Mouse (Mus musculus): ENCODE results near the gene Cdcp1. TPM values are rescaled to one million over a fixed set of nuclear protein-coding genes. Genes with fewer than 3 reads are reported as not detected.

The Cdcp1 gene
- polyA plus RNA-seq, 1 experiment: 17.9 TPM

GRCm38 (mm10) chr9:123237739-123238138 lies 21.9 kb upstream of the Cdcp1 start:
- peaks cover 7% of the 10 kb centered on the region for H3K4me1 ChIP-seq (ENCODE audit: control insufficient read depth, insufficient read depth, low read length)
- peak; percentile 74 for DNase-seq
- no peaks in the 10 kb centered on the region for H3K27me3 ChIP-seq (replicated peaks; ENCODE audit: control insufficient read depth, insufficient read depth, low read length)
- no peak overlapping the region for H3K4me3 ChIP-seq (ENCODE audit: insufficient read depth, low read depth, low read length)
- H3K36me3 ChIP-seq (ENCODE audit: control insufficient read depth, insufficient read depth, low read length): no peaks in the 10 kb centered on the region
- TF ChIP-seq POLR2A (IDR thresholded peaks at IDR 0.05; ENCODE audit: low read depth, low read length) (no peak), CTCF (conservative IDR thresholded peaks at IDR 0.05; ENCODE audit: insufficient read depth, insufficient read length, low read depth, low read length) (no peak)
- peak overlapping the region; percentile 73 for H3K27ac ChIP-seq (ENCODE audit: insufficient read depth, low read depth, low read length)
- WGBS: 27% methylated on average over 2 of the region's 2 CpGs

DNA sequence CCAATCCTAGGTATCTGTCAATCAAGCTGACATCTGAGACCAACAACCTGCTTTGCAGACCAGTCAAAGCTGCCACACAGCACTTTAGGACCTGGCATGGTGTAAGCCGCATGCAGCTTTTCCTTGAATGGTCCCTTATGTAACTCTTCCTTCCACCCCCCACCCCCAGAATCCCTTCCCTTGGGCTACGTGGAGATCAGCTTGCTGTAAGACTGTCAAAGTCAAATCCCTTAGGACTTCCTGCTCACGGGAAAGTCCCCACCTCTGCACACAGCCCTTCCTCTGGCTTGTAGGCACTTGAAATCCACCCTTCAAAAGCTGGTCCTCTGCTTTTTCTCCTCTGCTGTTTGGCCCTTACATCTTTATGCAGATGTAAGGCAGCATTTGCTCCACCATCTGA lies 19.8 kb upstream of the Cdcp1 start:
- peaks cover 7% of the 10 kb centered on the region for H3K4me1 ChIP-seq (ENCODE audit: control insufficient read depth, insufficient read depth, low read length)
- TF ChIP-seq POLR2A (IDR thresholded peaks at IDR 0.05; ENCODE audit: low read depth, low read length) (no peak), CTCF (conservative IDR thresholded peaks at IDR 0.05; ENCODE audit: insufficient read depth, insufficient read length, low read depth, low read length) (no peak)
- no peak for DNase-seq
- no peaks in the 10 kb centered on the region for H3K36me3 ChIP-seq (ENCODE audit: control insufficient read depth, insufficient read depth, low read length)
- no peaks in the 10 kb centered on the region for H3K27me3 ChIP-seq (replicated peaks; ENCODE audit: control insufficient read depth, insufficient read depth, low read length)
- 29% methylated on average over 3 of the region's 3 CpGs for WGBS
- no peak overlapping the region for H3K27ac ChIP-seq (ENCODE audit: insufficient read depth, low read depth, low read length)
- no peak overlapping the region for H3K4me3 ChIP-seq (ENCODE audit: insufficient read depth, low read depth, low read length)

GRCm38 (mm10) chr9:123229826-123230225 lies 14.0 kb upstream of the Cdcp1 start:
- no peaks in the 10 kb centered on the region for H3K27me3 ChIP-seq (replicated peaks; ENCODE audit: control insufficient read depth, insufficient read depth, low read length)
- 66% methylated on average over 4 of the region's 4 CpGs for WGBS
- H3K36me3 ChIP-seq (ENCODE audit: control insufficient read depth, insufficient read depth, low read length): no peaks in the 10 kb centered on the region
- H3K4me1 ChIP-seq (ENCODE audit: control insufficient read depth, insufficient read depth, low read length): no peaks in the 10 kb centered on the region
- TF ChIP-seq POLR2A (IDR thresholded peaks at IDR 0.05; ENCODE audit: low read depth, low read length): no peak
- no peak for TF ChIP-seq CTCF (conservative IDR thresholded peaks at IDR 0.05; ENCODE audit: insufficient read depth, insufficient read length, low read depth, low read length)
- H3K27ac ChIP-seq (ENCODE audit: insufficient read depth, low read depth, low read length): no peak overlapping the region
- H3K4me3 ChIP-seq (ENCODE audit: insufficient read depth, low read depth, low read length): no peak overlapping the region
- no peak for DNase-seq

DNA sequence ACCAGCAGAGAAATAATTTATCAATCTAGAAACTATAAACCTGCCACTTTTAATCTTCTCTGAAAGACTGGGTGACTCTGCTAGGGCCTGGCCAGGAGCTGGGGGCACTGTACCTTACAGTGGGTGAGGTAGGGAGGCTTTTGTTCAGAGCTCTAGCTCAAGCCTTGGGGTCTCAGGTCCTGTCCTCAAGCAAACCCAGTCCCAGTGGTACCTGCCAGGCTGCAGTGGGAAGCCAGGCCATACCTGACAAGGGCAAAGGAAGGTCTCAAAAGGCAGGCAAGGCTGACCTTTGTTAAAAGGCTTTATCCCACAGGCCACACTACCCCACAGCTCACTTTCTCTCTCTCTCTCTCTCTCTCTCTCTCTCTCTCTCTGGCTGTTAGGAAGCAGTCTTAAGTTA lies 12.8 kb upstream of the Cdcp1 start:
- no peaks in the 10 kb centered on the region for H3K36me3 ChIP-seq (ENCODE audit: control insufficient read depth, insufficient read depth, low read length)
- no peaks in the 10 kb centered on the region for H3K4me1 ChIP-seq (ENCODE audit: control insufficient read depth, insufficient read depth, low read length)
- no peak overlapping the region for H3K4me3 ChIP-seq (ENCODE audit: insufficient read depth, low read depth, low read length)
- H3K27ac ChIP-seq (ENCODE audit: insufficient read depth, low read depth, low read length): no peak overlapping the region
- H3K27me3 ChIP-seq (replicated peaks; ENCODE audit: control insufficient read depth, insufficient read depth, low read length): no peaks in the 10 kb centered on the region
- DNase-seq: no peak
- TF ChIP-seq POLR2A (IDR thresholded peaks at IDR 0.05; ENCODE audit: low read depth, low read length): no peak
- TF ChIP-seq CTCF (conservative IDR thresholded peaks at IDR 0.05; ENCODE audit: insufficient read depth, insufficient read length, low read depth, low read length): no peak

GRCm38 (mm10) chr9:123227106-123227750 lies 11.4 kb upstream of the Cdcp1 start:
- no peak overlapping the region for H3K4me3 ChIP-seq (ENCODE audit: insufficient read depth, low read depth, low read length)
- TF ChIP-seq POLR2A (IDR thresholded peaks at IDR 0.05; ENCODE audit: low read depth, low read length) (no peak), CTCF (conservative IDR thresholded peaks at IDR 0.05; ENCODE audit: insufficient read depth, insufficient read length, low read depth, low read length) (no peak)
- DNase-seq: no peak
- H3K27me3 ChIP-seq (replicated peaks; ENCODE audit: control insufficient read depth, insufficient read depth, low read length): no peaks in the 10 kb centered on the region
- H3K4me1 ChIP-seq (ENCODE audit: control insufficient read depth, insufficient read depth, low read length): no peaks in the 10 kb centered on the region
- 79% methylated on average over 3 of the region's 3 CpGs for WGBS
- no peaks in the 10 kb centered on the region for H3K36me3 ChIP-seq (ENCODE audit: control insufficient read depth, insufficient read depth, low read length)
- no peak overlapping the region for H3K27ac ChIP-seq (ENCODE audit: insufficient read depth, low read depth, low read length)

DNA sequence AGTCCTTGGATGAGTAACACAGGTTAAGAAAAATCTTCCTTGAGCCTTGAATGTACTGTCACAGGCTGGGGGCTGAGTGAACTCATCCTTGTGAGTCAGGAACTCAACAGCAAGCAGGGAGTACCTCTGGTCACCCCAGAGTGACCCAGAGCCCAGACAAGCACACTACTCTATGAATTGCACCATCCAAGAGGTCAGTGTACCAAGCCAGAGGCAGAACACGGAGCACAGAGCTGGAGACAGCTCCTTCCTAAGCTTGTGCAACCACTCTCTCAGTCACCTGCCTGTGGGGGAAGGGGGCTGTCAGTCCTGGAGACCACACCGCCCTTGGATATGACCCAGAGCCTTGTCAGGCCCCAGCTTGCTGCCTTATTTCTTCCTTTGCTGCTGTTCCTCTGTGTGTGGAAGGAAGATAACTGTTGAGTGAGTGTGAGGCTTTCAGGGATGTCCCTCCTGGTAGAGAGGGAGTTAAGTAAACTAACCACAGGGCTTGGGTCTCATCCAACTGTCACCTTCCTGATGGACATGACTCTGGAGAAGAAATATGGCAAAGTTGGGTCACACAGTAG lies 9.1 kb upstream of the Cdcp1 start:
- no peak for TF ChIP-seq CTCF (conservative IDR thresholded peaks at IDR 0.05; ENCODE audit: insufficient read depth, insufficient read length, low read depth, low read length)
- TF ChIP-seq POLR2A (IDR thresholded peaks at IDR 0.05; ENCODE audit: low read depth, low read length): no peak
- no peaks in the 10 kb centered on the region for H3K4me1 ChIP-seq (ENCODE audit: control insufficient read depth, insufficient read depth, low read length)
- WGBS: 75% methylated on average over 2 of the region's 2 CpGs
- DNase-seq: no peak
- no peak overlapping the region for H3K27ac ChIP-seq (ENCODE audit: insufficient read depth, low read depth, low read length)
- H3K27me3 ChIP-seq (replicated peaks; ENCODE audit: control insufficient read depth, insufficient read depth, low read length): no peaks in the 10 kb centered on the region
- H3K4me3 ChIP-seq (ENCODE audit: insufficient read depth, low read depth, low read length): no peak overlapping the region
- H3K36me3 ChIP-seq (ENCODE audit: control insufficient read depth, insufficient read depth, low read length): no peaks in the 10 kb centered on the region

DNA sequence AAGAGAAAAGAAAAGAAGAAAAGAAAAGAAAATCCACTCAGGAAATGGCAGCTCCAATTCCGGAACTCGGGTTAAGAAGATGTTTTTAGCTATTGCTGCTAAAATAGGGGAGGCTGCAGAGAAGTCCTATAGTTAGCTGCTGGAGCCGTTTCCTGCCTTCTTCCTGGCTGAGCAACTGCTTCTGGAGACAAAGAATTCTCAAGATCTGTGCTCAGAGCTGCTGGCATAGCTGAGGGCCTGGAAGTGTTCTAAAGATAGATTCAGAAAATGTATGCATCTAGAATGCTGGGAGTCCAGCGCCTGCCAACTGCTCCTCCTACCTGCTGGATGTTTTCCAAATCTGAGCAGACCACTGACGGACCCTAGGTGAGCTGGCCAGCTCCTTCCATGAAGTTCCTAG lies 4.0 kb upstream of the Cdcp1 start:
- no peak for TF ChIP-seq CTCF (conservative IDR thresholded peaks at IDR 0.05; ENCODE audit: insufficient read depth, insufficient read length, low read depth, low read length)
- no peak for TF ChIP-seq POLR2A (IDR thresholded peaks at IDR 0.05; ENCODE audit: low read depth, low read length)
- no peak overlapping the region; the same call in 1 of the 2 replicates for H3K27ac ChIP-seq (ENCODE audit: insufficient read depth, low read depth, low read length)
- WGBS: 50% methylated on average over 5 of the region's 5 CpGs

More for the DNA sequence above, 4.0 kb upstream of the Cdcp1 start:
- no peak for DNase-seq
- no peaks in the 10 kb centered on the region for H3K27me3 ChIP-seq (replicated peaks; ENCODE audit: control insufficient read depth, insufficient read depth, low read length)
- H3K36me3 ChIP-seq (ENCODE audit: control insufficient read depth, insufficient read depth, low read length): no peaks in the 10 kb centered on the region
- H3K4me1 ChIP-seq (ENCODE audit: control insufficient read depth, insufficient read depth, low read length): no peaks in the 10 kb centered on the region
- H3K4me3 ChIP-seq (ENCODE audit: insufficient read depth, low read depth, low read length): no peak overlapping the region

All from kidney, adult 2 months (tissue).